Mouse (Mus musculus) neural tube, embryonic 11.5 days (tissue): ENCODE data around the gene Ccdc43. TPM values are rescaled to one million over a fixed set of nuclear protein-coding genes. Genes with fewer than 3 reads are reported as not detected.

Source experiments
- ATAC-seq: fragments of 200-750 bp; cut with Nextera tagmentation; 2 replicates; pipeline ENCODE4 v1.8.0; 2017; ENCODE audit warnings: moderate number of reproducible peaks, mild to moderate bottlenecking, moderate TSS enrichment, moderate library complexity; ENCODE audit not compliant: insufficient read depth, low FRiP score, low TSS enrichment
- DNase-seq: peaks from one replicate; pipeline ENCODE4 v3.0.0-alpha.2; 2015; ENCODE audit warnings: low spot score
- H3K27ac ChIP-seq: fragments of 300-500 bp; sonication (generic); 2 replicates; pipeline ENCODE4 v1.5.1; 2014; ENCODE audit warnings: low read depth, mild to moderate bottlenecking, low read length
- H3K27me3 ChIP-seq: fragments of 300-500 bp; sonication (generic); 2 replicates; pipeline ENCODE4 v1.6.1; 2014; ENCODE audit warnings: mild to moderate bottlenecking, low read length, mixed read lengths; ENCODE audit not compliant: control insufficient read depth, insufficient read depth
- H3K36me3 ChIP-seq: fragments of 300-500 bp; sonication (generic); 2 replicates; pipeline ENCODE4 v1.6.1; 2014; ENCODE audit warnings: mild to moderate bottlenecking, low read length, moderate library complexity, mixed read lengths; ENCODE audit not compliant: control insufficient read depth, insufficient read depth
- H3K4me1 ChIP-seq: fragments of 300-500 bp; sonication (generic); 2 replicates; pipeline ENCODE4 v1.6.1; 2014; ENCODE audit warnings: low read length, mixed read lengths; ENCODE audit not compliant: control insufficient read depth, insufficient read depth
- H3K4me2 ChIP-seq: fragments of 300-500 bp; sonication (generic); 2 replicates; pipeline ENCODE4 v1.6.1; 2014; ENCODE audit warnings: low read depth, mild to moderate bottlenecking, moderate library complexity
- H3K4me3 ChIP-seq: fragments of 300-500 bp; sonication (generic); 2 replicates; pipeline ENCODE4 v1.5.1; 2014; ENCODE audit warnings: low read depth, low read length
- H3K9ac ChIP-seq: fragments of 300-500 bp; sonication (generic); 2 replicates; pipeline ENCODE4 v1.6.1; 2014; ENCODE audit warnings: mild to moderate bottlenecking, low read length
- H3K9me3 ChIP-seq: fragments of 300-500 bp; sonication (generic); 2 replicates; pipeline ENCODE4 v1.6.1; 2016; ENCODE audit warnings: low read length; ENCODE audit not compliant: control insufficient read depth
- WGBS: fragments of 180-500 bp; shearing (Covaris S2); extraction: QIAGEN DNeasy Blood & Tissue Kit; methylation state at CpG from one replicate; pipeline ENCODE4 v1.1.7; 2014; 5-methylcytosine and 5-hydroxymethylcytosine counted together
- polyA plus RNA-seq: library from polyadenylated mRNA; unstranded; fragments of >200 nt; fragmentation: Nextera tagmentation; extraction: Ambion mirVana; gene quantifications from 2 replicates; pipeline ENCODE4 v1.2.1, GENCODE M21; 2014

The Ccdc43 gene
- polyA plus RNA-seq = 53.8 and 55.9 TPM in 2 replicates

DNA sequence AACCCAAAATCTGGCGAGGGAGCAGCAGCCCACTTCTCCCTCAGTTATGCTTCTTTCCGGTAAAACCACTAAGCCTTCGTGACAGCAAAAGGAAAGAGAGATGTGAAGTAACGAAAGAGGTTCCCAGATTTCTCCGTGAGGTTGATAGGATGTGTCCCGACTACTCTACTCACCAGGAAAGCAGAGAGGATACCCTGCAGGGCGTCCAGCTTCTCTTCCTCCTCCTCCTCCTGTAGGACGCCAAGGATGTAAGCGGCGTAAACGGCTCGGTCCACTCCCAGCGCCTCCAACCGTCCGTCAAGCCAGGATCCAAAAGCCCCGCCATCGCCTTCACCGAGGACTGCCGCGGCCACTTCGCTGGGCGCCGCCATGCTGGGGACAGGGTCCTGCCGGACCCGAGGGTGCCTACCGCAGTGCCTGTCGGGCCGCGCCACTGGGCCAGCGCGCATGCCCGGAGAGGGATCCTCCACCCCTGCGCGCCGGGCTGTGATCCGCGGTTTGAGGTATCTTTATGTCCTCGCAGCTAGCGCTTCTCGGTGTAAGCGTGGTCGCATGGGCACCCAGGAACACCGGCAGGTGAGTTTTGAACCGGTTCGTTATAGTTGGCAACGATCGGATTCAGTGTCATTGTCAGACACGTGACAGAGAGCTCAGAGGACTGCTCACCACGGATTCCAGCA is at the start of gene Ccdc43:
Gene Ccdc43, minus strand, starts transcription at position 445 of the 680 bp plus-strand sequence.
- Histone ChIP-seq H3K4me2 (peak within 1 kb of the TSS; percentile 85), H3K27me3 (no peaks in the 10 kb centered on the region), H3K9ac (peak within 1 kb of the TSS; percentile 84), H3K4me3 (peak within 1 kb of the TSS; percentile 84), H3K4me1 (peaks cover 6% of the 10 kb centered on the region; the same call in 1 of the 2 replicates), H3K9me3 (no peaks in the 10 kb centered on the region), H3K36me3 (no peaks in the 10 kb centered on the region), H3K27ac (0 out of 2 replicates have a peak within 1 kb of the TSS, but pooled peaks have one; percentile 20)
- DNase-seq (peak; percentile 91), ATAC-seq (peak; percentile 85)
- under 1% methylated on average over 48 of the region's 49 CpGs for WGBS

GRCm38 (mm10) chr11:102744746-102745145 is 47.2 kb upstream of the Ccdc43 start:
- DNase-seq (no peak), ATAC-seq (no peak)
- Histone ChIP-seq H3K4me2 (no peak overlapping the region), H3K27me3 (no peaks in the 10 kb centered on the region), H3K36me3 (no peaks in the 10 kb centered on the region), H3K4me3 (no peak overlapping the region), H3K4me1 (no peaks in the 10 kb centered on the region), H3K9ac (no peak overlapping the region), H3K9me3 (no peaks in the 10 kb centered on the region), H3K27ac (no peak overlapping the region)
- 93% methylated on average over 3 of the region's 3 CpGs for WGBS

DNA sequence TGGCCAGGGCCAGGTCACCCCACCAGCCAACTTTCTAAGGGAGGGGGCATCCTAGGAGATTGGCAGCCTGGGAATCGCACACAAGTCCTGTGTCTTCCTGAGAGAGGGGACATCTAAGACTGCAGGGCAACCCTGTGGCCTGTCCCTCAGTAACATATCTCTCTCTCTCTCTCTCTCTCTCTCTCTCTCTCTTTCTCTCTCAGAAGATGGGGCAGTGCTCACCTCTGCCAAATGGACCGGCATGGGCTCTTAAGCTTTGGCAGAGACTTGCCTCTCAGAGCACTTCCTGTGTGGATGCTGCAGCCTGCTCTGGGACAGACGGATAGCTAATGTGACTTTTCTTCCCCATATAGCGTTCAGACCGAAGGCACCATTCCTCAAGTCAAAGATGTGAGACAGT is 45.3 kb upstream of the Ccdc43 start:
- no peak overlapping the region for H3K4me2 ChIP-seq

GRCm38 (mm10) chr11:102742066-102742465 is 44.5 kb upstream of the Ccdc43 start:
- Histone ChIP-seq H3K9me3 (no peaks in the 10 kb centered on the region), H3K36me3 (no peaks in the 10 kb centered on the region), H3K4me2 (no peak overlapping the region), H3K4me1 (no peaks in the 10 kb centered on the region), H3K9ac (no peak overlapping the region), H3K27ac (no peak overlapping the region), H3K27me3 (no peaks in the 10 kb centered on the region), H3K4me3 (no peak overlapping the region)
- WGBS = 41% methylated on average over 7 of the region's 7 CpGs
- DNase-seq (no peak), ATAC-seq (no peak)

More for the DNA sequence above, 45.3 kb upstream of the Ccdc43 start:
- DNase-seq = no peak
- no peaks in the 10 kb centered on the region for H3K27me3 ChIP-seq
- WGBS = 77% methylated on average over 5 of the region's 5 CpGs
- ATAC-seq = no peak
- no peaks in the 10 kb centered on the region for H3K4me1 ChIP-seq
- no peak overlapping the region for H3K4me3 ChIP-seq
- no peak overlapping the region for H3K9ac ChIP-seq
- no peak overlapping the region for H3K27ac ChIP-seq
- no peaks in the 10 kb centered on the region for H3K9me3 ChIP-seq
- H3K36me3 ChIP-seq = no peaks in the 10 kb centered on the region

GRCm38 (mm10) chr11:102741129-102741950 is 43.8 kb upstream of the Ccdc43 start:
- no peak overlapping the region for H3K4me3 ChIP-seq
- DNase-seq (no peak), ATAC-seq (no peak)
- no peaks in the 10 kb centered on the region for H3K36me3 ChIP-seq
- no peaks in the 10 kb centered on the region for H3K4me1 ChIP-seq
- H3K27ac ChIP-seq = no peak overlapping the region
- no peaks in the 10 kb centered on the region for H3K9me3 ChIP-seq
- WGBS = 13% methylated on average over 22 of the region's 22 CpGs
- H3K27me3 ChIP-seq = no peaks in the 10 kb centered on the region
- H3K9ac ChIP-seq = no peak overlapping the region
- H3K4me2 ChIP-seq = no peak overlapping the region

- Histone ChIP-seq H3K4me1 (no peaks in the 10 kb centered on the region), H3K27ac (no peak overlapping the region), H3K36me3 (no peaks in the 10 kb centered on the region), H3K9ac (no peak overlapping the region), H3K4me2 (no peak overlapping the region), H3K27me3 (no peaks in the 10 kb centered on the region), H3K4me3 (no peak overlapping the region), H3K9me3 (no peaks in the 10 kb centered on the region)
- WGBS = 42% methylated on average over 11 of the region's 11 CpGs
- no peak for DNase-seq
- ATAC-seq = no peak
Observed at GRCm38 (mm10) chr11:102740634-102741033, 43.1 kb upstream of the Ccdc43 start.

DNA sequence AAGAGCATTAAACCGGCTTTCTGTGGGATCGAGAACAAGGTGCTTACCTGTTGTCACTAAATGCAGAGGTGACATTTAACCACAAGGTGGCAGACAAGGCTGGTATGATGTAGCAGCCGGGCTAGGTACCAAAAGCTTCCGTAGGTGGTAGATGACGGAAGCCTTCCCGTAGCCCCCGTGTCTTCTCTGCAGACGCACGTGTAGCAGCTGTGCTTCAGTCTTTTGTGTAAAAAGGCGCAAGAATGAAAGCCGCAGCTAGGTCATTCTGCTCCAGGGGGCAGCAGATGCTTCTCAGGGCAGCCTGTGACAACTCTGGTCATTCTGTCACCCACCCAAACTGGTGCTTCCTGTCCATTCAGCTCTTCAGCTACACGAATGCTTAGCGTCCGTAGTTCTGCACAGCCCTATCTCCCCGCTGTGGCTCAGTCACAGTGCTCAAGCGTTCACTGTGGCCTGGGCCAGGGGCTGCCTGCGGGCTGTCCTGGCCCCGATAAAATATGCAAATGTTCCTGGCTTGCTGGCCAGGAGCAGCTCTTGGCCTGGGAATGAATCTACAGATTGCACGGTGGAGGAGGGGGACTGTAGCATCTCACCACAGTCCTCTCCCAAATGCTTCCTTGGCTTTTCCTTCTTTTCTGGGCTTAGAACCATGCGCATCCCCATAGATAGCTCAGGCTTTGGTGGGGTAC is 41.8 kb upstream of the Ccdc43 start:
- Histone ChIP-seq H3K4me3 (peak overlapping the region; percentile 24), H3K27ac (no peak overlapping the region), H3K36me3 (no peaks in the 10 kb centered on the region), H3K27me3 (no peaks in the 10 kb centered on the region), H3K9ac (peak overlapping the region; percentile 40), H3K4me2 (peak overlapping the region; percentile 54), H3K4me1 (no peaks in the 10 kb centered on the region), H3K9me3 (no peaks in the 10 kb centered on the region)
- WGBS = 5% methylated on average over 20 of the region's 20 CpGs
- DNase-seq = peak; percentile 79
- ATAC-seq = no peak

DNA sequence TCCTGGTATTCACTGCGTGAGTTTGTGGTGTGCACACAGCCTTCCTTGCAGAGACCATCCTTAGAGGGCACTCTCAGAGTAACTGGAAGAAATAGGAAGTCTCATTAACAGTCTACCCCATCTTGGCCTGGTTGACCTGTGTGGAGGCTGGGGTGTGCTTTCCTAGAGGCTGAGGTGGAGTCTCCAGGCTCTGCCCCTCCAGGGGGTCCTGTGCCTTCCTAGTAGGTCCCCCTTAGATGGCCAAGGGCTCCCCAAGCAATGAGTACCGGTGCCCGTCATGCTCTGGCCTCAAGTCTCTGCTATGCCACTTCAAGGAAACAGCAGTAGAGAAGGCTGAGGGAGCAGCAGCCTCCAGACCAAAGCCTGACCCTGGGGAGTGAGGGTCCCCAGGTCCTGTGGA is 40.5 kb upstream of the Ccdc43 start:
- Histone ChIP-seq H3K9me3 (no peaks in the 10 kb centered on the region), H3K9ac (no peak overlapping the region), H3K27ac (no peak overlapping the region), H3K36me3 (no peaks in the 10 kb centered on the region), H3K4me1 (no peaks in the 10 kb centered on the region), H3K4me3 (no peak overlapping the region), H3K4me2 (no peak overlapping the region), H3K27me3 (no peaks in the 10 kb centered on the region)
- WGBS = 78% methylated on average over 3 of the region's 3 CpGs
- DNase-seq (no peak), ATAC-seq (no peak)
